In the genomic region with DNA sequence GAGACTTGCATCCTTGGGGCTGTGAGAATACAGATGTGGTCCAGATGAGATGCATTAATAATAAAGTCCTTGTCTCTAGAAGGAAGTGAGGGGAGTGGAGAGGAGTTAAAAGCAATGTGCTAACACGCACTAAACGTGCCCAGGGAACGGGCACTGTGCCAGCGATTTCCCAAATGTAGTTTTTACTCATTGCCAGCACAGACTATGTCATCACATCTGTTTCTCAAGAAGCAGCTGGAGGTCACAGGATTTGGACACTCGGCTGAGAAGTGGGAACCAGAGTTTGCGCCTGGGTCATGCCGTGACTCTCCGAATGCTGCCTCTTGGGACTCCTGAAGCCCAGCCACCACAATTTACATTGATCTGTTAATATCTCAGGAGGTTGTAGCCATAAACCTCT, we compare ENCODE assay signal across 19 mouse cellular contexts. TPM values are rescaled to one million over a fixed set of nuclear protein-coding genes. Genes with fewer than 3 reads are reported as not detected.
DNase-seq lines count a peak whose midpoint lies in the region; ATAC-seq and TF ChIP-seq lines count a peak whose summit lies in the region.
"Had no signal": no experiment of that assay in that cellular context is flagged by ENCODE, and none has a peak within 500 bp of the region (broad histone marks: within the 10 kb centered on the region; RNA-seq: fewer than 3 reads in every experiment).

No protein-coding gene starts in this region.

- TF ChIP-seq EP300 in lung, postnatal 0 days (IDR thresholded peaks at IDR 0.05) = no peak

- 73% methylated on average over 8 of the region's 8 CpGs for WGBS in forebrain, postnatal 0 days
- WGBS in forebrain, embryonic 12.5 days = 90% methylated on average over 8 of the region's 8 CpGs
- 51% methylated on average over 8 of the region's 8 CpGs for WGBS in lung, postnatal 0 days

- no peaks in the 10 kb centered on the region for H3K9me3 ChIP-seq in forebrain, postnatal 0 days (ENCODE audit: low read length)
- no peaks in the 10 kb centered on the region for H3K9me3 ChIP-seq in forebrain, embryonic 12.5 days
- H3K9me3 ChIP-seq in lung, postnatal 0 days (ENCODE audit: low read length) = no peaks in the 10 kb centered on the region
- H3K9me3 ChIP-seq: embryonic facial prominence, embryonic 15.5 days; forebrain, embryonic 15.5 days; hindbrain, embryonic 15.5 days; neural tube, embryonic 15.5 days had no signal

- no peak overlapping the region for H3K9ac ChIP-seq in forebrain, postnatal 0 days
- no peak overlapping the region for H3K9ac ChIP-seq in forebrain, embryonic 12.5 days
- H3K9ac ChIP-seq in lung, postnatal 0 days (replicated peaks; ENCODE audit: low read depth) = no peak overlapping the region
- H3K9ac ChIP-seq: embryonic facial prominence, embryonic 15.5 days; forebrain, embryonic 15.5 days; hindbrain, embryonic 15.5 days; liver, embryonic 14.5 days; neural tube, embryonic 15.5 days had no signal

- no peak for TF ChIP-seq CTCF in forebrain, postnatal 0 days (IDR thresholded peaks at IDR 0.05; ENCODE audit: low read depth)
- no peak for TF ChIP-seq CTCF in lung, postnatal 0 days (IDR thresholded peaks at IDR 0.05)

- peaks cover 7% of the 10 kb centered on the region for H3K27me3 ChIP-seq in forebrain, postnatal 0 days (ENCODE audit: insufficient read depth, low read length)
- peaks cover 35% of the 10 kb centered on the region for H3K27me3 ChIP-seq in forebrain, embryonic 12.5 days
- H3K27me3 ChIP-seq in lung, postnatal 0 days (replicated peaks; ENCODE audit: insufficient read depth, low read length) = no peaks in the 10 kb centered on the region

- ATAC-seq in forebrain, postnatal 0 days = no peak
- no peak for ATAC-seq in forebrain, embryonic 12.5 days (ENCODE audit: low FRiP score)
- ATAC-seq in lung, postnatal 0 days = peak; percentile 44; the same call in 1 of the 2 replicates
- ATAC-seq: forebrain, embryonic 15.5 days had no signal

- H3K4me3 ChIP-seq in forebrain, postnatal 0 days (ENCODE audit: low read depth, low read length) = no peak overlapping the region
- no peak overlapping the region for H3K4me3 ChIP-seq in forebrain, embryonic 12.5 days (replicated peaks)
- H3K4me3 ChIP-seq in lung, postnatal 0 days (ENCODE audit: low read depth, low read length) = no peak overlapping the region
- H3K4me3 ChIP-seq: embryonic facial prominence, embryonic 15.5 days; forebrain, embryonic 15.5 days; hindbrain, embryonic 15.5 days; neural tube, embryonic 15.5 days had no signal

- no peaks in the 10 kb centered on the region for H3K36me3 ChIP-seq in forebrain, postnatal 0 days (ENCODE audit: insufficient read depth)
- H3K36me3 ChIP-seq in forebrain, embryonic 12.5 days (replicated peaks) = no peaks in the 10 kb centered on the region
- no peaks in the 10 kb centered on the region for H3K36me3 ChIP-seq in lung, postnatal 0 days (ENCODE audit: insufficient read depth, low read length)
- H3K36me3 ChIP-seq: embryonic facial prominence, embryonic 15.5 days; forebrain, embryonic 15.5 days; hindbrain, embryonic 15.5 days; neural tube, embryonic 15.5 days had no signal

- peak; percentile 24 for DNase-seq in forebrain, postnatal 0 days
- peak; percentile 61 for DNase-seq in 3T3-L1 (ENCODE audit: low read depth, low spot score)
- DNase-seq in adrenal gland, adult 8-10 months = peak; percentile 61
- DNase-seq in lung, postnatal 0 days (ENCODE audit: low spot score) = peak; percentile 66
- no peak for DNase-seq in cerebellum, postnatal 10 days
- no peak for DNase-seq in left cerebral cortex, adult 8-10 months (ENCODE audit: low spot score in 2 of 2)
- no peak for DNase-seq in urinary bladder, postnatal 25 days (ENCODE audit: low spot score)
- DNase-seq: B cell, adult 2 months; cerebellum, adult 18-20 months; kidney, adult 18-20 months; kidney, postnatal 4 days; retina, postnatal 1 day had no signal

- no peaks in the 10 kb centered on the region for H3K4me1 ChIP-seq in forebrain, postnatal 0 days (ENCODE audit: insufficient read depth)
- H3K4me1 ChIP-seq in forebrain, embryonic 12.5 days = peaks cover 3% of the 10 kb centered on the region; the same call in 1 of the 2 replicates
- H3K4me1 ChIP-seq in lung, postnatal 0 days (ENCODE audit: insufficient read depth, low read depth, low read length) = no peaks in the 10 kb centered on the region

- no peak overlapping the region for H3K4me2 ChIP-seq in forebrain, postnatal 0 days (ENCODE audit: low read depth)
- no peak overlapping the region for H3K4me2 ChIP-seq in forebrain, embryonic 12.5 days
- H3K4me2 ChIP-seq in lung, postnatal 0 days (replicated peaks; ENCODE audit: low read depth, low read length) = no peak overlapping the region
- H3K4me2 ChIP-seq: embryonic facial prominence, embryonic 15.5 days; forebrain, embryonic 15.5 days; hindbrain, embryonic 15.5 days; neural tube, embryonic 15.5 days had no signal

- H3K27ac ChIP-seq in forebrain, postnatal 0 days (ENCODE audit: low read depth, low read length) = no peak overlapping the region
- no peak overlapping the region for H3K27ac ChIP-seq in forebrain, embryonic 12.5 days
- H3K27ac ChIP-seq in lung, postnatal 0 days (ENCODE audit: low read length) = no peak overlapping the region
- H3K27ac ChIP-seq: embryonic facial prominence, embryonic 15.5 days; forebrain, embryonic 15.5 days; hindbrain, embryonic 15.5 days; liver, embryonic 14.5 days; neural tube, embryonic 15.5 days had no signal

RNA-seq across cellular contexts. Expression of a gene that starts 29.8 kb away (rescaled TPM):
- total RNA-seq in forebrain, postnatal 0 days (2014; rRNA removed) = 0.24 and 0.62 TPM in 2 replicates
- 0.34 and 0.51 TPM in 2 replicates for polyA plus RNA-seq in forebrain, postnatal 0 days (2015; fragmentation: Nextera tagmentation; extraction: Ambion mirVana)
- 0.65 and 0.74 TPM in 2 replicates for polyA plus RNA-seq in forebrain, embryonic 12.5 days (2016; fragmentation: Nextera tagmentation; extraction: Ambion mirVana)
- total RNA-seq in adrenal gland, adult 8-10 months (2022) = 1 to 10 TPM in 2 of 4 experiments, under 1 TPM in 2; 0.52 to 6.0 (median 2.5) TPM
- polyA plus RNA-seq in lung, postnatal 0 days (2015; fragmentation: Nextera tagmentation; extraction: Ambion mirVana) = 5.3 and 6.8 TPM in 2 replicates
- under 1 TPM; 0.21 to 0.70 (median 0.49) TPM for total RNA-seq in left cerebral cortex, adult 8-10 months (2022)
- total RNA-seq: common myeloid progenitor, adult 5-6 weeks had no signal

RNA-seq across cellular contexts. Expression of a gene that starts 34.4 kb away (rescaled TPM):
- 8.6 and 13.9 TPM in 2 replicates for total RNA-seq in forebrain, postnatal 0 days (2014; rRNA removed)
- 20.5 and 21.7 TPM in 2 replicates for polyA plus RNA-seq in forebrain, postnatal 0 days (2015; fragmentation: Nextera tagmentation; extraction: Ambion mirVana)
- polyA plus RNA-seq in forebrain, embryonic 12.5 days (2016; fragmentation: Nextera tagmentation; extraction: Ambion mirVana) = 4.8 and 5.7 TPM in 2 replicates
- total RNA-seq in adrenal gland, adult 8-10 months (2022) = 10 to 100 TPM; 16.2 to 25.1 (median 20.1) TPM
- polyA plus RNA-seq in lung, postnatal 0 days (2015; fragmentation: Nextera tagmentation; extraction: Ambion mirVana) = 98.3 and 137 TPM in 2 replicates
- 10 to 100 TPM in 1 of 4 experiments, 1 to 10 TPM in 3; 4.8 to 13.3 (median 7.3) TPM for total RNA-seq in left cerebral cortex, adult 8-10 months (2022)

Comparison
In these comparisons a context has a peak if more than half of its experiments do, and no peak if none do; other contexts are left out.
1. DNase-seq: peak in forebrain, postnatal 0 days (single experiment), 3T3-L1 (single experiment), adrenal gland, adult 8-10 months (single experiment) and lung, postnatal 0 days (single experiment); none in cerebellum, postnatal 10 days (0 of 2), left cerebral cortex, adult 8-10 months (0 of 2) and urinary bladder, postnatal 25 days (single experiment).